Mouse (Mus musculus): ENCODE data around the gene Hnrnpm.
"Not testable (repeated sequence)": the region's sequence is repeated elsewhere in the genome, so short reads cannot be mapped to it uniquely, and the experiment has no call there.

Gene Hnrnpm

GRCm38 (mm10) chr17:33673837-33674236, 12.8 kb downstream of the Hnrnpm start:
- no peak for DNase-seq (ENCODE audit: low spot score in 2 of 2)

DNA sequence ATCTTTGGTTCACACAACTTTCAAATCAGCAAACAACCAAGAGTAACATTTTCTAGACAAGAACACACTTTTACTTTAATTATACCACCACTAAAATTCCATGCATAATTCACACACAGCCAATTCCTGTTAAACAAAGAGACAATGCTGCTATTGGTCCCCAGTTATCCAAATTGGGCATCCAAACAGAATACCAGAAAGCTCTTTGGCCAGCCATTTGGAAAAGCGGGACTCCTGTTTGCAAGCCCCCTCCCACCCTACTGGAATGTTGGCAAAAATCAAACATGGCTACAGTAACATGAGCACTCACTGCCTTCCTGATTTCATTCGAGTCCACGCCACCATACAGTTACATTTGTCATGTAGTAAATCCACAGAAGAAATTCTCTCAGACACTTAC, 17.0 kb downstream of the Hnrnpm start:
- DNase-seq (ENCODE audit: low spot score in 2 of 2) = no peak

GRCm38 (mm10) chr17:33666813-33667212, 19.8 kb downstream of the Hnrnpm start:
- no peak for DNase-seq (ENCODE audit: low spot score in 2 of 2)

GRCm38 (mm10) chr17:33649781-33650475, 36.7 kb downstream of the Hnrnpm start:
- DNase-seq (ENCODE audit: low spot score in 2 of 2) = no peak

DNA sequence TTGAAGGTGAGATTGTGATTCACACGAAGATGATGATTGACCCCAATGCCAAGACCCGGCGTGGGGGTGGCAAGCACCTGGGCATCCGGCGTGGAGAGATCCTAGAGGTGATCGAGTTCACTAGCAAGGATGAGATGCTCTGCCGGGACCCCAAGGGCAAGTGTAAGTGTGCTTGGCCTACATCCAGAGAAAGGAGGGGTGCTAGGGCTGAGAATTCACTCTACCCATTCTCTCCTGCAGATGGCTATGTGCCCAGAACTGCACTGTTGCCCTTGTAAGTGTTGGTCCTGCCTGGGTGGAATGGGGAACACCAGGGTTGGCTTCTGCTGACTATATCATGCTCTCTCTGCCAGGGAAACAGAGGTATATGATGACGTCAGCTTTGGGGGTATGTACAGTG, 41.6 kb downstream of the Hnrnpm start:
- DNase-seq (ENCODE audit: low spot score in 2 of 2) = no peak

DNA sequence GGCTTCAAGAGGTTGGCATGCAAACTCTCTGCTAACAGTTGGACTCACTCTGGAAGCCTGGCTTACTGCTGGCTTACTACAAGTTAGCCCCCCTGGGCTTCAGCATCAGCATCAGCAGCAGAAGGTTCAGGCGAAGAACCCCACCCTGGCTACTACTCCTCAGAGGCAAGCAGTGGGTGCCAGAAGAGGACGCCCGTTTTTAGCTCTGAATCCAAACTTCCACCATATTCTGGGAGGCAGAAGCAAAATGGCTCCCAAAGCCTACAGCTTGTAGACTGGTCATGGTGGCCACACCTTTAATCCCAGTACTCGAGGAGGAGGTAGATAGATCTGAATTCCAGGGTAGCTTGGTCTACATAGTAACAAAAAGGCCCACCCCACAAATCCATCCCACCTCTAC, 42.6 kb downstream of the Hnrnpm start:
- no peak for DNase-seq (ENCODE audit: low spot score in 2 of 2)

- no peak for DNase-seq (ENCODE audit: low spot score in 2 of 2)
Observed at GRCm38 (mm10) chr17:33639743-33640142, 46.9 kb downstream of the Hnrnpm start.

GRCm38 (mm10) chr17:33637516-33638276, 49.0 kb downstream of the Hnrnpm start, which contains the start of gene Pram1:
Gene Pram1 (plus strand): TSS chr17:33638056.
- DNase-seq (ENCODE audit: low spot score in 2 of 2) = no peak

DNA sequence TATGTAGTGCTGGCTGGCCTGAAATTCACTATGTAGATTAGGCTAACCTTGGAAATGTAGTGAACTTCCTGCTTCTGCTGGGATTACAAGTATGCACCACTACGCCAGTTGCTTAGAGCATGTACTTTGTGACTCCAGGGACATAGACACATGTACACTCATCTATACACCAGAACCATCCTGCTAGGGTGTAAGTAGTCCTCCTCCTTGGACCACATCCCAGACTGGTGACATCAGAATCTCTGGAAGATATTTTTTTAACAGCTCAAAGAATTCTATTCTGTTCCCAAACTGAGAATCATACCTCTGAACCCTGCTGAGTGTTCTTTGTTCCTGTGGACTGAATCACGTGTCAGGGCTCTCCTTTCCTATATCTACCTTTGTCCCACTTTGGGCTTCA, 49.6 kb downstream of the Hnrnpm start:
- DNase-seq (ENCODE audit: low spot score in 2 of 2) = no peak

DNA sequence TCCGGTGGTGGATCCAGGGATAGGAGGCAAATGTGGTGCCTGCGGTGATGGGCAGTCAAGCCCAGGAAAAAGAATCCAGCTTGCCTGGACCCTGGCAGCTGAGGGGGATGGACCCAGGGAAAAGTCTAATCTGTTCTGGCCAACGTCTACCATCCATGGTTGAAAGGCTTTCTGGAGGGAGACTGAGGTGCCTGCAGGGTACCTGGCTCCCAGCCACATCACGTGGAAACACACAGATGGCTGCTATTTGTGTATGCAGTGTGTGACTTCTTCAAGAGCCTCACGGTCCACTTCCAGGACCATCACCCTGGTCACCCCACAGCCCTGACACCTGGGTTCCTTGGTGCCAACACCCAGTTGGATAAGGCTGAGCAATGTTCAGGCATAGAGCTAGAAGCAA, 54.9 kb downstream of the Hnrnpm start:
- DNase-seq (ENCODE audit: low spot score in 2 of 2) = no peak

GRCm38 (mm10) chr17:33631236-33631635, 55.4 kb downstream of the Hnrnpm start:
- DNase-seq (ENCODE audit: low spot score in 2 of 2) = no peak

GRCm38 (mm10) chr17:33630171-33630895, 56.3 kb downstream of the Hnrnpm start:
- no peak for DNase-seq (ENCODE audit: low spot score in 2 of 2)

DNA sequence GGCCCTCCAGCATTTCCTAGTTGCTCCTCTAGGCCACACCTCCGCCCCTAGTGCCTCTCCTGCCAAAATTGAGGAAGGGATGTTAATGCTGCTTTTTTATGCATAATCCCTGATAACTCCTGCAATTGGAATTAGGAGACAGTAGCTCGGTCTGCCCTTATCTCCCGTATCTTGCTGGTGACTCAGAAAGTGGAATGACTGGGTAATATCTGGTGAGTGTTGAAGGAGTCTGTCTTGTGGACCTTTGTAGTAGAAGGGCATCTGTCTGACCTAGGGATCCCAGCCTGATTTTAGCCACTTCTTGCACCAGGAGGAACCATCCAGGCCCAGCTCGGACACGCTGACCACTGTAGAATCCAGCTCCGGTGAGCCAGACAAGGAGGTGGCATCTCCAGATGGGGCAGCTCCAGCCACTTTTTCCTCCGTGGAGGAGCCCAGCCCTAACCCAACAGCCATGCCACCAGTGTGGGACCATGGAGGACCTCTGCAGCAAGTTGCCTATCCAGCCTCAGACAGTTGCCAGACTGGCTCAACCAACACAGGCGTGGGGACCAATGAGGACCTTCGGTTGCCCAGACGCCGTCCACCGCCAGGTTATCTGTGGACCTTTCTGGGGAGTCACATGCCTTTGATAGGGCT, 57.1 kb downstream of the Hnrnpm start:
- no peak for DNase-seq (ENCODE audit: low spot score in 2 of 2)

DNA sequence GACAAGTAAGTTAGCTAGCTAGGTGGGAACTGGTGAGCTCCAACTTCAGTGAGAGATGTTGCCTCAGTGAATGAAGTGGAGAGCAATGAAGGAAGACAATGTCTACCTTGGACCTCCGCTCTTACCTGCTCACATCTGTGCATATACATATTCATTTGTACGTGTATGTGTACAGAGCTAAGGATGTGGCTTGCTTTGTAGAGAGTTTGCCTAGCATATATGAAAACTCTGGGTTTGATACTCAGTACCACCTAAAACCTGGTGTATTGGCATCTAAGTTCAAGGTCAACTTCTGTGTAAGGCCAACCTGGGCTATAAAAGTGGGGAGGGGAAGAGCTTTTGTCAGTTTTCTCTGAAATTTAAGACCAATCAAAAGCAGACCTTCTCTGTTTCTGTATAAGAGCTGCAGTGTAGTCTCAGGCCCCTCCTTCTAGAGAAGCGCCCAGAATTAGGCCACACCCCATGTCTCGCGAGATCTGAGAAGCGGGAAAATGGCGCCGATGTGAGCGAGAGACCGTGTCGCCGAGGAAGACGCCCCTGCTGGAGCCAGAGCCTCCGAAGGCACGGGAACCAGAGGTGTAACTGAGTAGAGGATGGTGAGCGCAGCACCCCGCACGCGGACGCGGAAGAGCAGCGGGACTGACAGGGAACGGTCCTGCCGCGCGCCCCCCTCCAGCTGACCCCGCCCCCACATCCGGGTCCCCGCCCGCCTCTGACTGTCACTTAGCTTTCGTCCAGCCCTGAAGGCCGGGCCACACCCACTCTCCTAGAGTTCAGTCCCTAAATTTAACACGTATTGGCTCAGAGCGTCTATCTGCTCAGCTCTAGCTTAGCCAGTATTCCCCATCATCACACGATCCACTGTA, 57.8 kb downstream of the Hnrnpm start, which contains the start of gene Zfp414:
TSS of gene Zfp414 (plus strand) at position 470 of the 866 bp plus-strand sequence.
- DNase-seq (ENCODE audit: low spot score in 2 of 2) = peak; percentile 92 to 94

DNA sequence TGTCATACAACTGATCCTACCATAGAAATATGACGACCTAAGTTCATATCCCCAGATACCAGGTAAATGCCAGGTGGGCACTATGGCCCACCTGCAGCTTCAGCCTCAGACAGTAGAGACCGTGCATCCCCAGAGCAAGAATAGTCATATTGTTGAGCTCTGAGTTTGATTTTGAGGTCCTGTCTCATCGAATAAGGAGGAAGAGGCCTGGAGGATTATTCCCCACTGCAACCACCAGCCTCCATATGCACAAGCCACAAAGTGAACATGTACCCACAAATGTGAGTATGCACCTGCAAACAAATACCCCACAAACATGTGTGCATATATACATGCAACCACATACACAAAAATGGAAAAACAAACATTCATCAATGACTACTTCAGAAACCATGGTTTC, 59.4 kb downstream of the Hnrnpm start:
- no peak for DNase-seq (ENCODE audit: low spot score in 2 of 2)

DNA sequence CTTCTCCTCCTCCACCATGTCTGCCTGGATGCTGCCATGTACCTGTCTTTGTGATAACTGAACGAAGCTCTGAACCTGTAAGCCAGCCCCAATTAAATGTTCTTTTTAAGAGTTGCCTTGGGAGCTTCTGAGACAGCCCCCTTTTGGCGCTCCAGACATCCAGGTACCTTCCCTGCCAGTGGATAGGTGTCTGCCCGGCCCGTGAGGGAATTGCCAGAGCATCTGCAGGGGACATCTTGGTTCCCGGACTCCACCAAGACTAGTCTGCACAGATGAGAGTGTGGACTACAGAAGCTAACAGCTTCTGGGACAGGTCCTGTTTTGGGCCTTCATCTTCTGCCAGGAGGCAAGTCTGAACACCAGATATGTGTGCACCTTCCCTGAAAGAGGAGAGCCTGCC, 72.9 kb downstream of the Hnrnpm start:
- DNase-seq (ENCODE audit: low spot score in 2 of 2) = not testable (repeated sequence)

DNA sequence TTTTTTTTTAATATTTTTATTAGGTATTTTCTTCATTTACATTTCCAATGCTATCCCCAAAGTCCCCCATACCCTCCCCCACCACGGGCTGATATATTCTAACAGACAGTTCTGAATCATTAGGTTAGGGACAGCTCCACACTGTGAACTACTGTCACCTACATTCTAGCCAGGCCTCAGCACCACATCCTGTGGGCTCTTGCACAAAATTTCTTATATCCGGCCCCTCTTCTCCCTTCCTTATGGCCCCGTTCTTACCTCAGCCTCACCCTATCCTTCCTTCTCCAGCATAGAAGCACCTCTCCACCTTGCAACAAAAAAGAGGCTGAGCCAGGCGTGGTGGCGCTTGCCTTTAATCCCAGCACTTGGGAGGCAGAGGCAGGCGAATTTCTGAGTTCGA, 76.1 kb downstream of the Hnrnpm start:
- DNase-seq (ENCODE audit: low spot score in 2 of 2) = no peak

DNA sequence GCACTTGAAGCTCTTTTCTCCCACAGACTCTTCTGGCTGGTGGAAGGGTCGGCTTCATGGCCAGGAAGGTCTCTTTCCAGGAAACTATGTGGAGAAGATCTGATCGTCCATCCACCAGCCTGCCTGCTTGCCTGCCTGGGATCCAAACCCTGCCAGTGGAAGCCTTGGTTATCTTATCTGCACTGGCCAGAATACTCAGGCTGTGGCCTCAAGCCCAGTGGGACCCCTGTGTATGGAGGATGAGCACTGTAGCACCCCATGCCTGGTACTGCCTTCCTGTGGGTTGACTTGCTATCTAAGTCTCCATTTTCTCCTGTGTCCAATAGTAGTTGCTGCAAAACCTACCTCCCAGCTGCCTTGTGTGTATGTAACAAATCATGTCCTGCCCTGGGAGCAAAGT, 79.4 kb downstream of the Hnrnpm start:
- DNase-seq (ENCODE audit: low spot score in 2 of 2) = no peak

DNA sequence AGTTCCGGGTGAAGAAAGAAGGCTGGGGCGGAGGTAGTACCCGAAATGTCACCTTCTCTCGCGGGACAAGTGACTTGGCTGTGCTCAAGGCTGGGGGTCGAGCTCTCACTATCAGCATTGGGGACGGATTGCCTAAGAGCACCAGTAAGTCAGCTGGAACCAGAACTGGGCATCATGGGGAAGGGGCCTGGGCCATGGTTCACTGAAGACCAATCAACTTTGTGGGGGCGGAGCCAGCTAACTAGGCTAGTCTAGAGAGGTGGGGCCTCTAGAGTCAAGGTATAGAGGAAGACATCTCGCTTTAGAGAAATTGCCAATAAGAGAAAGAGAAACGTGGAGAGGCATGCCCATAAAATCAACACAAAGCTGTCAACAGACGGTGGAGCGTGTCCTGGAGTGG, 84.7 kb downstream of the Hnrnpm start:
- DNase-seq (ENCODE audit: low spot score in 2 of 2) = no peak

DNA sequence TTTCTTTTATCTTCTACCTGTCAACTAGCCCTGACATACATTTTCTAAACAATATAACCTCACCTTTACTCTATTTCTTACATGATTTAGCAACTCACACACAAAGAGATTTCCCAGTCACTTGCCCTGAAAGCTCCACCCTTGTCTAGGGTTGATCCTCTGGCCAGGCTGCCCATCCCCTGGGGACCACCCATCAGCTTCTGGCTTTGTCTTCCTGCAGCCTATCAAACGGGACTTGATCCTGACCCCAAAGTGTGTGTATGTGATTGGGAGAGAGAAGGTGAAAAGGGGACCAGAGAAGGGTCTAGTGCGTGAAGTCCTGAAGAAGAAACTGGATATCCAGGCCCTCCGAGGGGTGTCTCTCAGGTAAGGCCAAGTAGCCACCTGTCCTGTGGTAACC, 85.8 kb downstream of the Hnrnpm start:
- no peak for DNase-seq (ENCODE audit: low spot score in 2 of 2)

DNA sequence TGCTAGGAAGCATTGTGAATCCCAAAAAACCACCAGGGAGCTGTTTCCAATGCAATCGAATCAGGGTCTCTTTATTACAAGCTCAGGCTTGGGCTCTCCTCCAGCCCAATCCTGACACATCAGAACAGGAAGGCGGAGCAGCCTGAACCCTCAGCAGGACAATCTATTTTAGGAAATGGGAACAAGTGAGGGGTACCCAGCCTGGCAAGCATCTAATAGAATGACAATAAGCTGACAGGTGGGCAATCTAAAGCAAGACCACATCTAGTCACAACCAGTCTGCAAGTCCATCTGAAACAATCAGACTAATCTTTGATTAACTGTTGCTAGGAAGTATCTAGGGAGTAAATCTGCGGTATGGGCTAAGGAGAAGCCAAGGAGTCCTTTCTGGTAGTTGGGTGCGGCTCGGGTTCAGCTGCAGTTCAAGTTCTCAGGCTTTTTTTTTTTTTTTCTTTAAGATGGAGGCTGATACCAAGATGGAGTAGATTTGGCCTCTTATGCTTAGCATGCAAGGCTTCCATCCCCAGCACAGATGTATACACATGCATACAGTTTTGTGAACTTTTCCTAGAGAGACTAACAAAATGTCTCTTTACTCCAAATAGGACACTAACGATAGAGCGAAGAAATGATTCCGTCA, 86.7 kb downstream of the Hnrnpm start:
- DNase-seq (ENCODE audit: low spot score in 2 of 2) = no peak
